Mouse (Mus musculus) gastrocnemius, adult 8-10 months (tissue): ENCODE results near the gene Gnb1. TPM values are rescaled to one million over a fixed set of nuclear protein-coding genes. Genes with fewer than 3 reads are reported as not detected.
A peak's percentile ranks its signal among the peaks of the same experiment; 100 is the strongest.

Experiments used
- DNase-seq, 2 experiments: peaks; one replicate each; pipeline ENCODE4 v3.0.0; 2022; ENCODE audit warnings: low spot score in 2 of 2
- total RNA-seq, 4 experiments: library from RNA; stranded (reverse); gene quantifications; 2 replicates each; pipeline ENCODE4 v1.2.4; 2022

The Gnb1 gene
- total RNA-seq, 4 experiments from 2014 or later, result 44.1 to 58.4 (median 47.3) TPM

DNA sequence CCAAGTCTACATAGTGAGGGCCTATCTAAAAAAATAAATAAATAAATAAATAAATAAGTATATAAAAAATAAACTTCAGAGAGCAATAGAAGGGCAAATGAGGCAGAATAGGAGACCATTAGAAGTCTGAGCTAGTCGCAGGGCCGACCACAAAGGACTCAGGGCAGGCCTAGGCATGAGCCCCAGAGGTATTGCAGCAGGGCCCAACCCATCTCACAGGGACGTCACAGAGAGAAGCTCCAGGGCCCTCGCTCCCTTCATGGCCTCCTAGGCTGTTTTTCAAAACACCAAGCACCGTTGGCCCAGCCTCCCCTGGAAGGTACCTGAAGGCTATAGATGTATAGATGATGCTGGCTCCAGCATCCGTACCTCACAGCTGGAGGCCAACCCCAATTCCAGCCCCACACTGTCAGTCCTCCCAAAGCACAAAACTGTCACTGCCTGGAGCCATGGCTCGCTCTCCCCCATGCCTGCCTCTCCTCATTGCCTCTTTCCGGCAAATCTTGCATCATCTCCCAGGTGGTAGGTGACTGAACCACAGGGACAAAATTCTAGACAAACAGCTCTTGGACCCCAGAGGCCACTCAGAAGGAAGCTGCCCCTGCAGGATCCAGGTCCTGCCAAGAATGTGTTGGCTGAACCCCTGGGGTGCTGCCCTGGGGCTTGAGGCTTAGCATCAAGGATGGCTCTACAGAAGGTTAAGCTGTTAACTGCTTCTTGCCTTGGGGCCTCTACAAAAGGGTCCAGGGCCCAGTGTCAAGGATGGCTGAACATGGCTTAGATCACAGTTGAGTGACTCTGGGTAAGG, 8.2 kb upstream of the Gnb1 start:
- DNase-seq, result no peak

- DNase-seq, result no peak
These were observed 5.6 kb upstream of the Gnb1 start for GRCm38 (mm10) chr4:155485521-155485920.

- no peak for DNase-seq
These were observed 3.4 kb upstream of the Gnb1 start for GRCm38 (mm10) chr4:155487746-155488145.

DNA sequence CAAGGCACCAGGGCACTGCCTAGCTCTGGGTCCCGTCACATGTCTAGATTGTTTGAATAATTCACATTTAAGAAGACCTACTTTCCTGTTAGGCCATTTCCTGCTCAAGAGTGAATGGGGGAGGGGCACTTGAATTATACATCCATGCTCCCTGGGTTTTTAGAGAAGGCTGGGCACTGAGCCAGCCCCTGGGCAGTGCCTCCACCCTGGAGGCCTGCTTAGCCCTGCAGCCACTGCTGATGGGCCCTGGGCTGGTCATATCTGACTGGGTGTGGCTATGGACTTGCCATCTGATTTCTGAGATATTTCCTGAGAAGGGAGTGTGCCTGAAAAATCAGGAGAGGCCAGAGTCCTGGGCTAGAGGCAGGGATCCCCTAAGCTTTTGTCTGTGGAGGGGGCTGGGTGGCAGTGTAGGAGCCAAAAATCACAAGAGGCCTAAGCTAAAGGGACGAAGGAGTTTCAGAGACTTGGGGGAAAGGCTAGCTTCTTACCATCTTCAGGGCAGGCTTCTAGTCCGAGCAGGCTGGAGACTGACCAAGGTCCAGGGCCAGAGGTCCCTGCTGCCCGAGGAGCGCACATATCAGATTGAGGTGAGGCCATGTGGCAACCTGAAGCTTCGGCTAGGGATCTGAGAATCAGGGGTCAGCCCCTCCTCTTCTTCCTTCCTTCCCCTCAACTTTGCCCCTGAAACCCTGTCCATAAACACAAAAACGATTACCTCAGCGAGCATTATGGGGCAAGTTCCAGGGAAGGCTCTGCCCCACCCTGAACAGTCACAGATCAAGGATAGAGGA, 2.7 kb upstream of the Gnb1 start:
- DNase-seq, result no peak

- no peak for DNase-seq
These were observed 1.8 kb upstream of the Gnb1 start for GRCm38 (mm10) chr4:155489101-155489970.

DNA sequence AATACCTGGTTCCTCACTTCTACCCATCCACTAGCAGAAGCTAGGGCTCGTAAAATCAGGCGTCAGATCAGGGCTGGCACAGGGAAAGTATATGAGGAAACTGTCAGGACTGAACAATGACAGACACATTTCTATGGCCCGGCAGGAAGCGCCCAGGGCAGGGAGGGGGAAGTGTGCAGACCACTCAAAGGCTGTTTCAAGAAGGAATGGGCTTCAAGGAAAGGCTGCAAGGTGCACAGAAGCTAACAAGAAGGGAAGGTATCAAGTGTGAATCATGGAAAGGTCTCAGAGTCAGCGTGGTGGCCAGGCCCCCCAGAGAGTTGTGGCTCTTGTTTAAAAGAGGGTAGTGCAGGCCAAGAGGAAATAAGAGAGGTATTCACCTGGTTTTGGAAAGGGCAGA, 705 bp upstream of the Gnb1 start:
- no peak for DNase-seq

DNA sequence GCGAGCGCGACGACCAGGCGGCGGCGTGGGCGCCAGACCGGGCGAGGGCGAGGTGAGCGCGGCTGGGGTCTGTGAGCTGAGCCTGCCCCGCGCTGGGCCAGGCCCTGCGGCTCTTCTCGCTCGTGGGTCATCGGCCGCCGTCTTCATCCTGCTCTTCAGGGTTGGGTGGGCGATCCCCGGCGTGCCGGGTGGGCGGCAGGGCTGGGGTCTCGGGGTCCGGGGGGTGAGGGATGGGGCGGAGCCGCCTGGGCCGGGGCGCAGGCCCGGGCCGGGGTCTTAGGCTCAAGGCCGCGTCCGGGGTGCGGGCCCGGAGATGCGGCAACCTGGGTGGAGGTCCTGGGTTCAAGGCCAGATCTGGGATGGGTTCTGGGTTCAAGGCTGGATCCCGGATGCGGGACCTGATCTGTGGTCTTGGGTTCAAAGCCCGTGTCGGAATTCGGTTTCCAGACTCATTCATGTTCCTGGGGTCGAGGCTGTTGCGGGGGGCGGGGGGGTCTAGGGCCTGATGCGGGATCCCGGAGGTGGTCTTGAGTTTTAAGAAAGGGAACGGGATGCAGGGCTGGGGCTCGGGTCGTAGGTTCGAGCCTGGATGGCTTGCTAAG, 469 bp downstream of the Gnb1 start:
- DNase-seq, result no peak

DNA sequence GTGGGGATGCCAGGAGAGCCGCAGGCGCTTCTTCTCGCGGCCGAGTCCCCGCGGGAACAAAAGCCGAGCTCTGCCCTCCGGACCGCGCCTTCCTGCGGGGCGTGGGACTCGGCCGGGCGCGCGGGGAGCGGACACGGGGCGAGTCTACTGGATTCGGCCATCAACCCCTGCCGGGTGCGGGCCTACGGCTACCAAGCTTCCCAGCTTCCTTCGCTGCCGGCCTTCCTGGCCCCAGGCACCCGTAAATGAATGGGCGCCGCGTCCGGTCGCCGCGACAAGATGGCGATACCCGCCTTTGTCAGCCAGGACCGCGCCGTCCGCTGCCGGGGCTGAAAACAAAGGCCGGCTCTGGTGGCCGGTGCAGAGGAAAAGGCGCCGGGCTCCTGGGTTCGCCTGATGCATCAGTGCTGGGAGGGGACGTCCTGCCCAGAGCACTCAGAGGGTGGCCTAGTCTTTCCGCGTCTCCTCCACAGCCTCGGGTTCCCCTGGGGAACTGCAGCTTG, 1.0 kb downstream of the Gnb1 start:
- DNase-seq, result peak in 1 of 2 experiments; percentile 26

DNA sequence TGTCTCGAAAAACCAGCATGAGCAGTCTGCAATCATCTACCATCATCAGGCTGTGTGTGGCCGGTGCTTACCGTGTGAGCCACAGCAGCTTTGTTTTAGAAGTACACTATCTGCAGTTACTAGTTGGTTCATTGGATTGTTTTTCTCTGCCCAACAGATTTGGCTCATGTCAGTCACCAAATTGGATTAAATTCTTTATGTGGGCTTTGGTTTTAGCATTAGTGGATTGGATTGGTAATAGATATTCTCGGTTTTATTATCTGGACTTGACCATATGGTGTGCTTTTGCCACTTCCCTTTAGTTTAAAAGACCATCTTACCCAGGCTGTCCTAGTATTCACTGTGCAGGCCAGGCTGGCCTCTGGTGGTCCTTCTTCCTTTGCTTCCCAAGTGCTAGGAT, 3.7 kb downstream of the Gnb1 start:
- no peak for DNase-seq

GRCm38 (mm10) chr4:155497963-155498362, 6.8 kb downstream of the Gnb1 start:
- DNase-seq, result no peak

GRCm38 (mm10) chr4:155501126-155501525, 10.0 kb downstream of the Gnb1 start:
- DNase-seq, result no peak

DNA sequence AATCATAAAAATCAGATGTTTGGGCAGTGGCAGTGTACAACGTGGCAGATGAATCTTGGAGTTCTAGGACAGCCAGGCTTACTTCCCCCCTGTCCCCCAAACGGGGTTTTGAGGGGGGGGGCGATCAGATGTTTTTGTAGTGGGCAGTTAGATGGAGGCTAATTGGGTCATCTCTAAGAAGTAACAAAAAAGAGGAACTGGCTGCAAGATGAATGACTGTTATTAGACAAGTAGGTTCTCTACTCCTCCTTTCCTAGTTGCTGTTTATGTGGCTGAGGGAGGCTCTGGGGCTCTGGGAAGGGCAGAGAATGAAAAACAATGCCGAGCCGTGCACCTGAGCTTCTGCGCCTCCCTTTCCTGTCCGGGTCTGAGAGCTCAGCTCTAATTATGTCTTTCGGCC, 13.9 kb downstream of the Gnb1 start:
- no peak for DNase-seq

DNA sequence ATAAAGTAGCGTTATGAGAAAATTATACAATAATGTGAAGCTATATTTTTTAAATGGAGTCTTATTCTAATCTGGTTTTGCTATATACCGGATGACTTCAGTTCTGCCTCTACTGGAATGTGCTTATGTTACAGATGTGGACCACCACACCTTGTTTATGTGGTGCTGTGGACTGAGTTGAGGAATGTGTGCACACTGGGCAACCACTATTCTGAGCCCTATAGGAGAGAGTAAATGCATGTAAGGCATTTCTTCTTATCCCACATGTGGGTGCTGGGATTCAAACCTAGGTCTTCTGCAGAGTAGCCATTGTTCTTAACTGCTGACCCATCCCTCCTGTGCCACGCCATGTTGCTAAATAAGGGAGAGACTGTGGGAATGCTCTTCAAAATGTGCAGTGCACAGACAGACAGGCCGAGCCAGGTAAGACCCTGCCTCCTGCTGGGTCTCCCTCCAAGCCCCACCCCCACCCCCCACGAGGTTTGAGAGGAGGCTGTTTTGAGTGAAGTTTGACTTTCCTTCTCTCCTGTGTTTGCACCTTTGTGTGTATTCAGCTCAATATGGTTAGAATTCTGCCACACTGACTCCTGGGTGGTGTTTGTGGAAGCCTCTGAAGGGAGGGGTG, 14.6 kb downstream of the Gnb1 start:
- DNase-seq, result no peak

GRCm38 (mm10) chr4:155508614-155509013, 17.5 kb downstream of the Gnb1 start:
- DNase-seq, result no peak

DNA sequence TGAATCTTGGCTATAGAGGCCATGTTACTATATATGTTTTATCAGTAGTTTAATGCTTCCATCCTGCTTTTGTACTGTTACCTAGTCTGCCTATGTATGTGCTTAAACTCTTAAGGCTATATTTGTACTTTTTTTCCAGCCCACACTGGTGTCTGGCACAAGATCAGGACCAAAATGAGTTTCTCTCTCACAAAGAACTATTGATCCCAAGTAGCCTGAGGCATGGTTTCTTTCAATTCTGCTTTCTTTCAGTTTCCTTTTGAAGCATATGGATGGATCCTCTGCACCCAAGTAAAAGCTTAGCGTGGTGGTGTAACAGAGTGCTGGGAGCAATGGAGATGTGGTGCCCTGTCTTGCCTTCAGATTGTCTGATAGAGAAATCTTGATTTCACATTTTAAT, 19.8 kb downstream of the Gnb1 start:
- DNase-seq, result no peak

GRCm38 (mm10) chr4:155514810-155515209, 23.6 kb downstream of the Gnb1 start:
- DNase-seq, result no peak

DNA sequence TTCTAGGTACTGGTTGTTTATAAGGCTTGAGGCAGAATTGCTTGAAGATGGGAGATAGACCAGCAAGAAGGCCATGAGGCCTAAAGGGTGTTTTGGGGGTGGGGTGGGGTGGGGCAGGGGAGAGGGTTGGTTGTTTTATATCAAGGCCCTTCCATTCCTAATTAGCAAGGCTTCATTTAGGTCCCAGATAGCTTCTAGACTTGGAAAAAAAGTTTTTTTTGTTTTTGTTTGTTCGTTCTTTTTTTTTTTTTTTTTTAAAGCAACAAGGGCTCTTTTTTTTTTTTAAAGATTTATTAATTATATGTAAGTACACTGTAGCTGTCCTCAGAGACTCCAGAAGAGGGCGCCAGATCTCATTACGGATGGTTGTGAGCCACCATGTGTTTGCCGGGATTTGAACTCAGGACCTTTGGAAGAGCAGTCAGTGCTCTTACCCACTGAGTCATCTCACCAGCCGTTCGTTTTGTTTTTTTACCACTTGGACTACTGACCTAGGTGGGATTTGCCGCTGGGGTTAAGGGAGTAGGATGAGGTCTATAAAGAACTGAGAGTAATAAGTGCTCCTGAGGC, 26.9 kb downstream of the Gnb1 start:
- no peak for DNase-seq

GRCm38 (mm10) chr4:155522327-155522726, 31.2 kb downstream of the Gnb1 start:
- no peak for DNase-seq

DNA sequence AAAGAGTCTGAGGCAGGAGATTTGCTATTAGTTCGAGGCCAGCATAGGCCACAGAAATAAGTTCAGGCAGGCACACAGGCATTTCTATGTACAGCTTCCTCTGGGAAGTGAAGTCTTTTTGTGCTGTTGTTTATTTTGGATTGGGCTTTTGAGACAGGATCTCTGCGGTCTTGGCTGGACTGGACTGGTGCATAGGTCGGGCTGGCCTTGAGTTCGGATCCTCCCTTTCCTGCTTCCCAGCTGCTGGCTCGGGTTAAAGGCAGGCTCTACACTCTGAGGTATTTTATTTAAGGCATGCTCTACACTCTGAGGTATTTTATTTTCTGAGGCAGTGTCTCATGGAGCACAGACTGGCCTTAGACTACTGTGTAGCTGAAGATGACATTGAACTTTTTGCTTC, 34.6 kb downstream of the Gnb1 start:
- no peak for DNase-seq

DNA sequence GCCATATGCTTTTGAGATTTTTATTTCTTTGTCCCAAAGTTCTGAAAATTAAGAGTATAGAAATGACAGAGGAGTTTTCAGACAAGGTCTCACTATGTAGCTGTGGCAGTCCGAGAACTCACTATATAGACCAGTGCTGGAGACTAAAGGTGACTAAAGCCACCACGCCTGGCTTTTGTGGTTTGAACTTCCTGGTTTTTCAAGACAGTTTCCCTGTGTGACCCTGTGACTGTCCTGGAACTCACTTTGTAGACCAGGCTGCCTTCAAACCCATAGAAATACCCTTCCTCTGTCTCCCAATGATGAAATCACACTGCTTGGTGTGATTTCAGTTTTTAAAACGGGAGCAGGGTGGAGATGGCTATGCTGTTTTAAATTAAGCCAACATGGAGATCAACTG, 38.1 kb downstream of the Gnb1 start:
- no peak for DNase-seq
